21 mouse cellular contexts compared by ENCODE assay signal in the genomic region with DNA sequence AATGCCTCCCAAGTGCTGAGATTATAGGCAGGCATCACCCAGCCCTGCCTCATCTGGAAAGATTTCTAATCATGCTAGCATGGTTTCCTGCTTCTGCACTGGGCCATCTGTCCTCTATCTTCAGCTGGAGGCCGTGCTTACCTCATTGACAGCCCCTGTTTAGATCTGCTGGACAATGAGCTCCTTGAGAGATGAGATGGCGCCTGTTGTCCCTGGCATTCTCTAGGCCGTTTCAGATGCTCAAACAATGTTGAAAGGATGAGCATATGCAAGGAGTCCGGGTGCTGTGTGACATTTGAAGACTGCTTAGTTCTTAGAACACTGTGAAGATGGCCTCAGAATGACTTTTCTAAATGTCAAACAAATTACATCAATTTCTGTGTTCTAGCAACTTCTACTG.
DNase-seq lines count a peak whose midpoint lies in the region; TF ChIP-seq lines count a peak whose summit lies in the region.
"Had no signal": no experiment of that assay in that cellular context is flagged by ENCODE, and none has a peak within 500 bp of the region (broad histone marks: within the 10 kb centered on the region; RNA-seq: fewer than 3 reads in every experiment).

No protein-coding gene starts in this region.

- no peak for TF ChIP-seq CTCF in layer of hippocampus, adult 2 months (conservative IDR thresholded peaks at IDR 0.05)

- DNase-seq in adrenal gland, adult (ENCODE audit: inconsistent age in 2 of 2, low spot score in 1 of 2), result peak; percentile 37 to 77
- DNase-seq in adrenal gland, postnatal 14 days, result no peak
- DNase-seq in layer of hippocampus, adult 2 months (ENCODE audit: low spot score in 2 of 2), result no peak
- no peak for DNase-seq in layer of hippocampus, postnatal 10 days (ENCODE audit: low spot score in 2 of 2)
- peak; percentile 52 for DNase-seq in MN1 (ENCODE audit: low spot score)
- DNase-seq in brain, adult 2 months (ENCODE audit: low read depth, low spot score), result peak; percentile 76
- DNase-seq in frontal cortex, adult 2 months (ENCODE audit: extremely low spot score in 1 of 2, low spot score in 1 of 2), result no peak
- no peak for DNase-seq in cerebellum, postnatal 4 days (ENCODE audit: low spot score in 2 of 2)
- DNase-seq: adrenal gland, adult 8-10 months; cerebellum, adult 11 months; cerebellum, adult 18-20 months; cerebellum, adult 8-10 months; cerebellum, adult 9-11 months; cerebellum, postnatal 14 days; cerebellum, postnatal 36 days; forebrain, postnatal 0 days; gastrocnemius, adult 2 months had no signal

- no peak overlapping the region for H3K4me3 ChIP-seq in layer of hippocampus, adult 2 months
- H3K4me3 ChIP-seq: embryonic facial prominence, embryonic 10.5 days; embryonic facial prominence, embryonic 12.5 days; forebrain, embryonic 13.5 days; forebrain, embryonic 15.5 days; gastrocnemius, adult 2 months had no signal

- H3K27ac ChIP-seq in layer of hippocampus, adult 2 months, result peak overlapping the region; percentile 4; the same call in 1 of the 2 replicates
- H3K27ac ChIP-seq: embryonic facial prominence, embryonic 10.5 days; embryonic facial prominence, embryonic 12.5 days; forebrain, embryonic 13.5 days; forebrain, embryonic 15.5 days; gastrocnemius, adult 2 months had no signal

Comparison
In these comparisons a context has a peak if more than half of its experiments do, and no peak if none do; other contexts are left out.
1. DNase-seq: peak in adrenal gland, adult (2 of 2), MN1 (single experiment) and brain, adult 2 months (single experiment); none in adrenal gland, postnatal 14 days (single experiment), layer of hippocampus, adult 2 months (0 of 2), layer of hippocampus, postnatal 10 days (0 of 2), frontal cortex, adult 2 months (0 of 2) and cerebellum, postnatal 4 days (0 of 2).